Mouse (Mus musculus) 3T3-L1 (cell line): ENCODE data around the gene Stmn1.
"Not testable (repeated sequence)": the region's sequence is repeated elsewhere in the genome, so short reads cannot be mapped to it uniquely, and the experiment has no call there.

ENCODE experiments used
- DNase-seq: peaks from one replicate; pipeline ENCODE4 v3.0.0-alpha.2; 2015; ENCODE audit warnings: low read depth, low spot score

The Stmn1 gene

DNA sequence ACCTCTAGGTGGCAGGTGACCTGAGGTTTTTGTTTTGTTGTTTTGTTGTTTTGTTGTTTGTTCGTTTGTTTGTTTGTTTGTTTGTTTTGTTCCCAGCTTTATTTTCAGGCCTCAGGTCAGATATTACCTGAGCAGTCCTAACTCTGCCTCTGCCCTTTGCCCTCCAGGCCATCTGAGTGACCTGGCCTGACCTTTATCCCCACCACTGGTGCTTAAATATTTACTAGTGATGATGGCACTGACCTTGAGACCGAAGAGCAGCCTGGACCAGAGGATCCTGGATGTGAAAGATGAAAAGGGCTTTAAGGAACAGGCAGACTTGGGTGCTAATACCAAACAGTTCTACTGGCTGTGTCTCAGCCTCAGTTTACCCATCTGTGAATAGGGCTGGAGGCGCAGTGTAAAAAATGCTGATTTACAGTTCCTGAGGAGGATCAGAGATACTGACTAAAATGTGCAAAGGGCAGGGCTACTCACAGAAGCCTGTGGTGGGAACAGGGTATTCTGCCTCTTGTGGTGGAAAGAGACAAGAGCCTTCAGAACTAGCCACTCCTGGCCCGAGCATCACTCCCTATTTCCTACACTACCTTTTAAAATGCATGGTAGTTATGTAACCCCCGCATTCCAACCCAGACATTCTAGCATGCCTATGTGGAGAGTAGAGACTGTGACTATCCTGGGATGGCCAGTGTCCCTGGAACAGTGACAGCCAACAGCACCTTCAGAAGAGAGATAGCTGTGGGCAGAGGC is 17.2 kb downstream of the Stmn1 start:
- no peak for DNase-seq

DNA sequence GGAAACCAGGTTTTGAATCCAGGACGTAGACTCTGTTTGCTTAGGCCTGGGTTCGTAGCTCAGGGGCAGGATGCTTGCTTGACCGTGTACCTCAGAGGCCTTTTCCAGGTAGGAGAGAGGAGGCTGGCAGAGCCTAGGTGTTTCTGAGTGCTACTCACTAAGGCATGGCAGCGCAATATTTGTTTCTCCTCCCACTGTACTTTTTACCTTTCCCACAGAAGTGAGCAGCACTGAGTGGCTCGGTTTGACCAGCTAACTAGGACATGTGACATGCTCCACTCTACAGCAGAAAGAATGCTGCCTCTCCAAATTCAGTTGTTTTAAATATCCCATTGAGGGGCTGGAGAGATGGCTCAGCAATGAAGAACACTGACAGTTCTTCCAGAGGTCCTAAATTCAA is 20.1 kb downstream of the Stmn1 start:
- DNase-seq: no peak

DNA sequence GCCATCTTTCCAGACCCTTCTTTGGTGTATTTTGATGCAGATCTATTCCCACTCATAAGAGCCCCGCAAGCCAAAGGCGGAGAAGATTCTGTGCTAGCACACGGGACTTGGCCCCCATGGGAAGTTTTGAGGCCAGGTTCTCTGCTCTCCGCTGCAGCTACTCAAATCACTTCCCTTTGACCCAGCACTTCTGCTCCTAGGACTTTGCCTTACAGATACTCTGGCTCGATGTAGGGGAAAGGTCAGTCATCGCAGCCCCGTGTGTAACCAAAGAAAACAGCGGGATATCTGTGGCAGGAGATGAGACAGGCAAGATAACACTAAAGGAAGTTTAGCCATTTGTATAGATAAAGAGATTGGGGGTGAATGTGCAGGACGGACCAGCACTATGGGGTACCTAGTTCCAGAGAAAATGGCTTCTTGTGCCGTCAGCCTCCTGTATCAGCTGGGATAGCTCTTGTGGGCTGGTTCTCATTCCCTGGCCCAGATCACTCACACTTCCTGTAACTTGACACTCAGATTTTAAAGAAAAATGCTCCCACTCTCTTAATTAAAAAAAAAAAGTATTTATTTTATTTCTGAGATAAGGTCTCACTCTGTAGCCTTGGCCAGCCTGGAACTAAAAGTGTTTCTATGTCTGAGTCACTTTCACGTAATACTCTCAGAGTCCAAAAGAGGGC is 22.0 kb downstream of the Stmn1 start:
- no peak for DNase-seq

DNA sequence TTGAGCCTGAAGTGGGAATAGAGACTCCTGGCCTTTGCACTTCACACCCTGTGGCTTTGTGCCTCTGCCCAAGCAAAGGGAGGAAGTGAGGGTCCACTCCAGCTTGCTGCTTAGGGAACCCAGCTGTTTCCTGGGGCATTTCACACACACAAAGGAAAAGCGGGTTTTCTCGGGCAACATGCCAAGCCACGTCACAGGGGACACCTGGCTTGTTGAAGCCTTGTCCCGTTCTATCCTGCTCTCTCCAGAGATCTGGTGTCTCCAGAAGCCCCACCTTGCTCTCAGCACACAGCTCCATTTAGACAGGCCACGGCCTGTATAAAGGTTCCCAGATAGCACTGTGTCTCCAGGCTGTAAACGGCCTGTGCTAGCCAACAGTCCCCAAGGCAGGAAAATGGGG is 23.6 kb downstream of the Stmn1 start:
- no peak for DNase-seq

DNA sequence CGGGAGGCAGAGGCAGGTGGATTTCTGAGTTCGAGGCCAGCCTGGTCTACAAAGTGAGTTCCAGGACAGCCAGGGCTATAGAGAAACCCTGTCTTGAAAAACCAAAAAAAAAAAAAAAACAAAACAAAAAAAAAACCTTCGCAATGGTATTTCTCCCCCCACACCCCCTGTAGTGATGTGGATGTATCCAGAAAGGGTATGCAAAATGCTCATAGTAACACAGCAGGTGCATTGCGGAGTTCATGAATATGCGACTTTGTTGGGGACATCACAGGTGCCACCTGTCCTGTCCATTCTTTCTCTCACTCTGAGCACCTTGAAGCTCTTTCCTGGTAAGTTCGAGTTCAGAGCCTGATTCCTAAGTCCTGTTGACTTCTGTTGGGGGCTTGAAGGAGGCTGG is 26.0 kb downstream of the Stmn1 start:
- DNase-seq: not testable (repeated sequence)

DNA sequence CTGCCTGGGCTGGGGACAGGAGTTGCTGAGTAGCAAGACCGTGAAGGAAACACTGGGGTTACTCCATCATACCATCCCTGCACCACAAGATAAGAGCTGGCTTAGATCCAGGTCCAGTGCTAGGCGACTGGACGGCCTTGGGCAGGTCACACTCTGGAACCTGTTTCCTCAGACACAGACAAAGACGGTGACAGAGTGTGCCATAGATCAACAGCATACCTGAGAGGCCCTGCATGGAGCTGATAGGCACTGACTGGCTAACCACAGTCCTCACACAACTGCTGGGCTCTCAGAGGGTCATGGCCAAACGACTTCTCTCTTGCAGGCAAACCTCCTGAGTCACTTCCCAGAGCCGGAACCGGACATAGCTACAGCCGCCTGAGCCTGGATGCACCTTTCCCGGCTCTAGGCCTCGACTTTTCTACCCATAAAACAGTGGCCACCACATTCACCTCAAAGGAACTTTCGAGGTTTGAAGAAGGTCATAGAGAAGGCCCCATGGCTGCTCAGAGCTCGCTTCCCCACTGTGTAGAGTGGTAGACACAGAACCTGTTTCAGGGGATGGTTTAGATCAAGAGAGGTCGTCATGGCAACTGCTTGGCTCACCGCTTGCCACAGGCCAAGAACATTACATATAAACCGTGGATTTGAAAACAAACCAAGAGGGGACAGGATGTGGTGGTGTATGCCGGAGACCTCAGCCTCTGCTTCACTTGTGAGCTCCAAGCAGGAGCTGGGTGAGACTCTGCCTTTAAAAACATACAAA is 26.8 kb downstream of the Stmn1 start:
- no peak for DNase-seq

DNA sequence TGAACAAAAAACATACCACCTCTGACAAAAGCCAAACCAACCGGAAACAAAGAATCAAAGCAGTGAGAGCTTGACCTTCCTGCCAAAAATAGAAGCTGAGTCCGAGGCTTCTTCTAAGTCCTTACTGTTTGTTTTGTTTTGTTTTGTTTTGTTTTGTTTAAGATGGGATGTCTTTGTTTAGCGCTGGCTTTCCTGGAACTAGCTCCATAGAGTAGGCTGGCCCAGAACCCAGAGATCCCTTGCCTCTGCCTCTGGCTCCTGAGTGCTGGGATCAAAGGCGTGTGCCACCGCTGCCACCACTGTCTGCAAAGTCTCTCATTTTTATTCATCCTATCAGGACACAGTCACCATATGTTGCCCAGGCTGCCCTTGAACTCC is 27.4 kb downstream of the Stmn1 start:
- DNase-seq: no peak

DNA sequence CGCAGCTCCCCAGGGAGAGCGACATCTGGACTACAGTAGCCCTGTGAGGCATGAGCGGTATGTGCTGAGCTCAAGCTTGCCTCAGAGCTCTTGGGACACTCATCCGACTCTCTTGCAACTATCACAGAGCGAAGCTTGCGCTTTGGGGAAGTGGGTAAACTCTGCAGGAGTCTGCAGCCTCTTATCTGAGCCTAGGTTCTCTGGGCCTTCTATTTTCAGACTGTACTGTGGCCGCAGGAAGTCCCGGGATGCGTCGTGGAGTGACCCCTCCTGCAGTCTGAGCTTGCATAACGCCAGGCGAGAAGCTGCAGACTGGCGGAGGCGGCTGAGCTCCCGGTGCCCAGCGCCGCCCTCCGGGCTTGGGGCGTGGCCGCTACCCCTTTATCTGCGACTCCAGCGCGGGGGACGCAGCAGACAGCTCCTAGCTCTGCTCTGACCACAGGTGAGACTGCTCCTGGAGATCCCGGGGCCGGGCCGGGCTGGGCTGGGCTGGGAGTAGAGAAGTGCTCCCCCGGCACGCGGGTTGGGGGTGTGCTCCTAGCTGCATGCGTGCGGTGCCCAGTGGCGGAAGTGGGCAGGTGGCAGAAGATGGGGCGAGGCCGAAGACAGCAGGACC is 28.6 kb downstream of the Stmn1 start, which contains the start of gene Paqr7:
TSS of gene Paqr7 (plus strand) at position 103 of the 616 bp plus-strand sequence.
- no peak for DNase-seq

DNA sequence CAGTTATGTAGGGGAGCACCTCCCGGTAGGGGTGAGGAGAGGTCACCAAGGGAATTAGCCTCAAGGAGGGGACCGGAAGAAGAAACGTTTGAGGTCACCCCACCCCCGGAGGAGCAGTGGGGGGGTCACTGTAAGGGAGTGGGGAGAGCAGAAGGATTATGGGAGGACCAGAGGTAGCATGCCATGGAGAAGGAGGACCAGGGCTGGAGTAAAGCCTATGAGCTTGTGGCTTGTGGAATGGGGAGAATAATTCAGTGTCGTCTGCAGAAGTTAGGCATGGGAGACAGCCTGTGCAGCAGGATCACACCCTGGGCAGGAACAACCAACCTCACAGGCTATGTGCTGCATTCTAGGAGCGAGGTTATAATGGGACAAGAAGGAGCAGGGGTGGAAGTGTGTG is 29.1 kb downstream of the Stmn1 start:
- DNase-seq: no peak

DNA sequence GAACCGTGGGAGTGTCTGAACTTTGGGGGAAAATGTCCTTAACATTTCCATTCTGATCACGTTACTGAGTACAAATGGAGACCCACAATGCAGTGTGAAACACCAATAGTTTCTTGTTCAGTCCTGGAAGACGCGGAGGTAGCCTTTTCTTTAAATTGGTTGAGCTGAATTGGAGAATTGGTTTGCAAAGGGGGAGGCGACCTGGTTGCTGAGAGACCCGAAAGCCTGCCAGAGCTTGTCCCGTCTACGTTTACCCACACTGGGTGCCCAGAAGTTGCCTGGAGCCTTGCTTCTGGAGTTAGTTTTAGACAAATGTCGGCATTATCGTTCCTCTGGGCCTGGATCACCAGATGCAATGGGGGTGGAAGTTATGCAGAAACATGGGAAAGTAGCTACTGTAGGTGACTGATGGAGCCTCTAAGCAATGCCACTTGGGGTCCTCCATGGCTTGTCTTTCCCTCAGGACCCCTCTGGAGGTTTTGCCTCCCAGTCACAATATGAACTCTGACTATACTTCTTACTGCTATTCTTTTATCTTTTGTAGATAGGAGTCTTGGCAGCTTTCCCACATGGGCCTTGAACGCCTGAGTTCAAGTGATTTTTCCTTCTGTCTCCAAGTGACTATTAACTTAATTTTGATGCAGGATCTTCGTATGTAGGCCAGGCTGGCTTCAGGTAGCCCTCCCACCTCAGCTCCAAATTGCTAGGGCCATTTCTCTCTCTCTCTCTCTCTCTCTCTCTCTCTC is 30.0 kb downstream of the Stmn1 start:
- DNase-seq: no peak

DNA sequence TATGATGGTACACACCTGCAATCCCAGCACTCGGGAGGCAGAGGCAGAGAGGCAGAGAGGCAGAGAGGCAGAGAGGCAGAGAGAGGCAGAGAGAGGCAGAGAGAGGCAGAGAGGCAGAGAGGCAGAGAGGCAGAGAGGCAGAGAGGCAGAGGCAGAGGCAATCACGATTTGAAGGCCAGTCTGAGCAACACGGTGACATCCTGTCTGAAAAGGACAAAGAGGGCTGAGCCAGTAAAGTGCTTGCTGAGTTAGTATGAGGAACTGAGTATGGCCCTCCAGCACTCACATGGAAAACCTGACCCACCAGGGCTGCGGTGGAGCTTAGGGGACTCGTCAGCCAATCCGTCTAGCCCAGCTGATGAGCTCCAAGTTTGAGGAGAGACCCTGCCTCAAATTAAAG is 30.9 kb downstream of the Stmn1 start:
- not testable (repeated sequence) for DNase-seq

DNA sequence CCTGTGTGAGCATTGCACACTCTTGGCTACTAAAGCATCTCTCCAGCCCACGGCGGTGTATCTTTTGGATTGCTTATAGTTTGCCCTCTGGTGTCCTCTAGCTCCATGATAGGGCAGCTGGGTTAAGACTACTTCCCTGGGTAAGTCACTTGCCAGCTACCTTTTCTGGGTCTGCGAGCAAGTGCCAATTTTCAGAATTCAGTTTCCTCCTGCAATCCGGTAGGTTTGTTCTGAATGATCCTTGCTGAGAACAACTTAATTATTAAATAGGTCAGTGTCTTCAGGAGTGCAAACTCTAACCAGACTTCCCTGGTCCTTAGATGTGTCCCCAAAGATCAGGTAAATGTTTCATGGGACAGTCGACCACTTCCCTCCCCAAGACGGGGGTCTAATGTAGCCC is 33.0 kb downstream of the Stmn1 start:
- no peak for DNase-seq

DNA sequence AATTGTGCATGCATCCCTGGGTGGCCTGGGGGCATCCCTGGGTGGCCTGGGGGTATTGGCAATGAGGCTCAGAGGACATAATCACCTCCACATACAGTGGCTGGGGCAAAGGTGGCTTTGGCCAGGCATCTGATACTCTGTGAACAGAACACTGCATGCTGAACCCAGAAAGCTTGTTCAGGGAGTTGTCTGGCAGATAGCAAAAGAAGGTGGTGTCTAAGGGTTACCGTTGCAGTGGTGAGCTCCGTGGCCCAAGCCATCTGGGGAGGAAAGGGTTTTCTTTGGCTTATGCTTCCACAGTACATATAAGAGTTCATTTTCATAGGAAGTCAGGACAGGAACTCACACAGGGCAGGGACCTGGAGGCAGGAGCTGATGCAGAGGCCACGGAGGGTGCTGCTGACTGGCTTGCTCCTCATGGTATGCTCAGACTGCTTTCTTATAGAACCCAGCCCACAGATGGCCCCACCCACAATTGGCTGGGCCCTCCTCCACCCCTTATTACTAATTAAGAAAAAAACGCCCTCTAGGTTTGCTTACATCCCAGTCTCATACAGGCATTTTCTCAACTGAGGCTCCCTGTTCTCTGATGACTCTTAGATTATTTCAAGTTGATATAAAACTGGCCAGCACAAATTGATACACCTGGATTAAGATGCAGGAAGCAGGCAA is 35.7 kb downstream of the Stmn1 start:
- no peak for DNase-seq

DNA sequence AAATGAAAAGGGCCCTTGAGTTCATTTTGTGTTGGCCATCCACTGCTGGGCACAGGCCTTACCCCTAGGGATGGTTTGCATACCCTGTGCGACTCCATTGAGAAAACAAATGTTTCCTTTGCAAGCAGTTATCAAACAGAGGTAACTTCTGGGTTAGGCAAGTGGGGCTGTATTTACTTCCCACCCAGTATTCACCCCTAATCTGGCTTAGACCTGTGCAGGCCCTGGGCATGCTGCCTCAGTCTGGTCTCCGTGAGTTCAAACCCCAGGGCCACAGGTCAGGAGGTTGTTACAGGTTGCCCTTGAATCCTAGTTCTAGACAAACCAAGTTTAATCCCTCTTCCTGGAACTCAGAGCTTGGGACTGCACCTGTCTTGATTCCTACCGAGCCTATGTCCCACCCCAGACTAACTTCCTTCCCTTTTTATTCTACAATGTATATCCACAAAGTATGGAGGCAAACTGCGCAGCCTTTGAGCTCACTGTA is 37.2 kb downstream of the Stmn1 start:
- DNase-seq: no peak

DNA sequence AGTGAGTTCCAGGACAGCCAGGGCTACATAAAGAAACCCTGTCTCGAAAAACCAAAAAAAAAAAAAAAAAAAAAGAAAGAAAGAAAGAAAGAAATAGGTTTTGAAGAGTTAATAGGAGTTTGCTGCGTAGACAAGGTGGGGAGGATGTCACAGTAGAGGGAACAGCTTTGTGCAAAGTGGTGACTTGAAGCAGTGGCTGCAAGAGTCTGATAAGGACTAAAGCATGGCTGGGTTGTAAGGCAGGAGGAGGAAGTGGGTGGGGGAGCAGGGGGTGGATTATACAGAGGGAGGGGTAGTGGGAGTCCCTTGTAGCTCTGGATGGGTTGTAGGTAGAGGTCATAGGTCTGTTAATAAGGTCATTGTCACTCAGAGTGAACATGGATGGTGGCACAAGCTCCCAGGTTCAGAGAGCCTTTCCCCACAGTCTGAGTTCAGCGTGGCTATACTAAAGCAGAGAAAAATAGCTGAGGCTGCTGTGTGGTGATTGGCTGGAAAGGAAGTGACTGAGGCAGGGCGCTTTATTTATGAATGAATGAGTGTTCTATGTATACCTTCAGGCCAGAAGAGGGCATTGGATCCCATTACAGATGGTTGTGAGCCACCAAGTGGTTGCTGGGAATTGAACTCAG is 38.0 kb downstream of the Stmn1 start:
- no peak for DNase-seq

DNA sequence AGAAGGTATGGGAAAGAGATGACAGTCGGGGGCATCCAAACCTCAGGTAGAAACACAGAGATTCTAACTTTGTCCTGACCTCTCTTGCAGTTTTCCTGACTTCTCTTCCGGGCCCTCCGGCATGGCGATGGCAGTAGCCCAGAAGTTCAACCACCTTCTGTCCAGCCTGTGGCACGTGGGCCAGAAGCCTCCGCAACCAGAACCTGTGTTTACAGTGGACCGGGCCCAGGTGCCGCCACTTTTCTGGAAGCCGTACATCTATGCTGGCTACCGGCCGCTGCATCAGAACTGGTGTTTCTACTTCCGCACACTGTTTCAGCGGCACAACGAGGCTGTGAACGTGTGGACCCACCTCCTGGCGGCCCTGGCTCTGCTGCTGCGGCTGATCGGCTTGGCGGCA is 38.6 kb downstream of the Stmn1 start:
- DNase-seq: no peak

DNA sequence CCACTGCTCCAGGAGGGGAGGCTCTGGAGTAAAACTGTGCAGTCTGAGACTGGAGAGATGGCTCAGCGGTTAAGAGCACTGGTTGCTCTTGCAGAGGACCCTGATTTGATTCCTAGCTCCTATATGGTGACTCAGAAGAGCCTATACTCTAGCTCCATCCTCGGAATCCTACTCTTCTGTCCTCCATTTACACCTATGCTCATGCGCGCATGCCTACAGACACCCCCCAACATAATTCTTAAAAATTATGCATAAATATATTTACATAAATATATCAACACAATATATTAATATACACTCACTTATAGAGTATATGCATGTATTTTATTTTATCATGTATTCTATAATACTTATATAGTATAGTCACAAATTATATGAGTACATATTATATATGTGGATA is 42.3 kb downstream of the Stmn1 start:
- no peak for DNase-seq

DNA sequence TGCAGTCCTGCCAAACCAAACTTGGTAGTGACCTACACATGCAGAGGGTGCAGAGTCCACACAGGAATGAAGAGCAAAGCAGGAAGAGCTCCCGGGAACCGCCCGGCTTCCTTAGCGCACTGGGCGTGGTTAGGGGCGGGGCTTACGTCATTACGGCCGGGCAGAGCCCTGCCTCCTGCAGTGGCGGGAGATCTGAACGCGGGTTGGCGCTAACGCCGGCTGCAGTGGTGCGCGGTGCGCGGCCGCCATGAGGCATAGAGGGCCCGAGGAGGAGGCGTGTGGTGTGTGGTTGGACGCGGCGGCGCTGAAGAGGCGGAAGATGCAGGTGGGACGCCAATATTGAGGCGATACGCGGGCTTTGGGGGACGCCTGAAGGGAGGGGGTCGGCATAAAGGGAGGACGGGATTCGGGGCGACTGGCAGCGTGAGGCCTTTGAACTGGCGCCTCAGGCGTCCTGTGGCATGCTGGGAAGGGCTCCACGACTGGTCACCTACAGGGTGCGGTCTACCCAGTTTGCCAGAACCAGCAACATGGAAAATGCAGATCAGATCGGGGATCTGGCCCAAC is 42.8 kb downstream of the Stmn1 start, which contains the start of gene Aunip:
TSS of gene Aunip (plus strand) at position 155 of the 567 bp plus-strand sequence.
- peak; percentile 88 for DNase-seq

DNA sequence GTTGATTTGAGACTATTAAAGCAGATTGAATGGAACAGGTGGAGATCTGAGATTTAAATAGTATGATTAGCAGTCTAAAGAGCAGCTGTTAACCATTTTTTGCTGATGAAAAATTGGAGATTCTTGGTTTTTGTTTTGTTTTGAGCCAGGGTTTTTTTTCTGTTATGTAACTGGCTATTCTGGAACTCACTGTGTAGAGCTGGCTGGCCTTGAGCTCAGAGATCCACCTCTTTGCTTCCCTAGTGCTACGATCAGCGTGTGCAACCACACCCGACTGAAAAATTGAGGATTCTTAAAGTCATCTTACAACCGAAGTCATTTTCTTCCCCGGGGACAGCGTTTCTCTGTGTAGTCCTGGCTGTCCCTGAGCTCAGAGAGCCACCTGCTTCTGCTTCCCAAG is 43.6 kb downstream of the Stmn1 start:
- DNase-seq: no peak

DNA sequence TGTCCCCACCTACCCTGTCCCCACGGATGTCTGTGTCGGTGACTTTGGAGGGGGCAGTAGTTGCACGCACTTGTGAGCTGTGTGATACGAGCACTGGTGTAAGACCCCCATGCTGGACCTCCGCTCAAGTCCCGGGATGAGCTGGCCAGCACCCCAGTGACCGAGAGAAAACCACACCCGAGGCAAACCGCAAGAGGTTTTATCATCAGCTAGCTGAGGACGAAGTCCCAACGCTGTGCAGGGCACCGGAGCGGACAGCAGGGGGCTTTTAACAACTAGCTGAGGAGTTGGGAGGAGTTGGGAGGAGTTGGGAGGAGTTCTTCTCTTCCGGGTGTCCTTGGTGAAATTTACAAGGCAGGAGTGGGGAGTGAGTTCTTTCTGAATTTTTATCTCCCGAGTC is 44.7 kb downstream of the Stmn1 start:
- DNase-seq: peak; percentile 22
